Mouse (Mus musculus) testis, postnatal 14 days (tissue): ENCODE results near the gene Opcml.
A peak's percentile ranks its signal among the peaks of the same experiment; 100 is the strongest.

Experiments used
- DNase-seq: peaks from one replicate; pipeline ENCODE4 v3.0.0; 2021; ENCODE audit warnings: low spot score

The Opcml gene

DNA sequence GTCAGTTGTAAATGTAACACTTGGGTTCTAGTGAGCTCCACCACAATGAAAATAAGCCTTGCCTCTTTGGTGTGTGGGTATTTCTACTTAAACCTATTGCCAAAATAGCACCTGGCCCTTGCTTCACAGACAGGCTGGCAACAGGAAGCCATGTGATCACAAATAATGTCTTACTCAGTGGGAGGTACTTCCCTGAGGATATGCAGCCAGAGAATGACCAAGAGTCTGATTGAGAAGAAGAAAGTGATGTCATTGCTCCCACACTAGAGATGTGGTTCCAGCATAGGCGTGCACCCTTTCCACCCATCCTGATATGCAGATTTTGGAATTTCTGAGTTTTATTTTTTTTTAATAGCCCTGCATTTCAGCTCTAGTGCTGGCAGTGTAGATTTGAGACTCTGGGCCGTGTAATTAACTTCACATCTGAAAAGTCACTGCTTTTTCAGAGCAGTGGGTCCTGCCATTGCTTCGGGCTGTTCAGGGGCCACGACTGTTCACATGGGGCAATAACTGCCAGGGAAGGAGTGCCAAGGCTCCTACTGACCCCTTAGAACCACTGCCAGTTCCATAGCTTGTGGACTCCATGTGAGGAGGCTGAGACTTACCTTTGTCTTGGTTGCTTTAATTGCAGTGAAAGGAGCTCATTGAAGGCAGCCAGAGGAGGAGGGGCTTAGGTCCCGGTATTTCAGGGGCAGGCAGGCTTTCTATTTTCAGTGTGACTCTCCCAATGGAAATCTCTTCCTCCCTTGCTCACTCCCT lies 649.0 kb downstream of the Opcml start:
- no peak for DNase-seq

DNA sequence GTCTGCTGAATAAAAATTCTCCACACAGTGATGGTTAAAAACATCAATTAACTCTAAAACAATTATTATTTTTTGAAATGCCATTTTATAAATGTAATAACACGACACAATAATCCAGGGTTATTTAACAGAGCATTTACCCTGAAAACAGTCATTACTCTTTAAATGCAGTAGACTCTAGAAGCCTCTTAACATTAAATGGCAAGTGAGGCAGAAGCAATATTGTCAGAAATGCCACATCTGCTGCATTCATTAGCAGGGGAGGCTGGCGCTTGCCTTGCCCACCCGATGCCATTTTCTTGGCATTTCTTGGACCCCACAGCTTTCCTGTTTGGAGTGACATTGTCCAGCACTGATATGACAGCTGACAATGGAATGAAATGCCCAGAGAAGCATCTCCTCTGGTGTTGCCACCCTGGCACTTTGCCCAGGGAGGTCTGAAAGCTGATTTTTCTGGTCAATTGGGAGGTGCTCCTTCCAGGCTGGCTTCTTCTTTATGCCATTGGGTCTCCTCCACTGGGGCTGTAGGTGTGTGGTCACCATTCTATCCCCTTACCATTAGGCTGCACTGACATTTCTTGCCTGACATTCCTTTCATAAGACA lies 649.7 kb downstream of the Opcml start:
- no peak for DNase-seq

DNA sequence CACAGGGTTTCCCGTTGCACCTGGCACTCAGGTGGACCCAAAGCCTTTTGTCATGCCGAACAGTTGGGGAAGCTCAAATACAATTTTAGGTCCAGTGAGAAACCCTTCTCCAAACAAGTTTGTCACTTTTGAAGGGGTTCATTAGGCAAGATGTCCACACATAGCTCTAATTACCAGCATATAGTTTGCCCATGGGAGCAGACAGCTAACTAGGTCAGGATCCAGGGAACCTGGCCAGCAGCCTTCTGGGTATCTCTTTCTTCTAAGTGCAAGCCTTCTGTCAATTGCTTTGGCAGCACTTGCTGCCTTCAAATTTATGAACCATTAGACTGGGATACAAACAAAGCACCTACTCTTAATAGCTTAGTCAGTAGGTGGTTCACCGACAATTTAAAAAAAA lies 653.9 kb downstream of the Opcml start:
- no peak for DNase-seq

DNA sequence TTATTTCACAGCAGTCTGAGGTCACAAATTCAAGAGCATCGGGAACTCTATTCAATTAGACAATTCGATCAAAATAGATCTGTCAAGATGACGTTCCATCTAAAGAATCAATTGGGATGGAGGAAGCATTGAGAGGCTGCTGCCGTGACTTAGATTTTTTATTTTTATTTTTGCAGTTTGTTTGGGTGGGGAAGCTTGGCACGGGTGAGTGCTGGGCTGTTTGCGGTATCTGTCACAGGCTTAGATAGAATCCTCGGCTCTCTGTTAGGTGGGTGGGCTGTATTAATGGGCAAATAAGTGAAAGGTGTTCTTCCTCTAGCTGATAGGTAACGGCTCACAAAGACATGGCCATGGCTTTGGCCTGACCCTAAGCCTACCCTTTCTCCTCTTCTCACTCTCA lies 654.4 kb downstream of the Opcml start:
- DNase-seq, result no peak

DNA sequence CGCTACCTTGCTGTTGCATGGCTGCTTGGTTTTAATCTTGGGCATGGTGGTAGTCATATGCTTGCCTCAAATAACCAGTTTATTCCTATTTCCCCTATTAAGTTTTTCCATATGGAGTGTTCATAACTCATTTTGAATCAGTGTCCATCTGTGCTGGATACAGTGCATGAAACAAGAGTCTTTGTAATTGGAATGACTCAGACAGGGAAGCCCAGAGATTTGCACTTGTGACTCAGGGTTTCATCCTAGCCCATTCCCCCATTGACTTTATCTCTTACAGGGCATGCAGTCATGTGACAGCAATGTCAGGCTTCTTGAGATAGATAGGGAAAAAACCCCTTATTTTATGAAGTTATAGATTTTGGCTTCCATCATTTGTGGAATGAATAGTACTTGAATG lies 655.3 kb downstream of the Opcml start:
- DNase-seq, result no peak

DNA sequence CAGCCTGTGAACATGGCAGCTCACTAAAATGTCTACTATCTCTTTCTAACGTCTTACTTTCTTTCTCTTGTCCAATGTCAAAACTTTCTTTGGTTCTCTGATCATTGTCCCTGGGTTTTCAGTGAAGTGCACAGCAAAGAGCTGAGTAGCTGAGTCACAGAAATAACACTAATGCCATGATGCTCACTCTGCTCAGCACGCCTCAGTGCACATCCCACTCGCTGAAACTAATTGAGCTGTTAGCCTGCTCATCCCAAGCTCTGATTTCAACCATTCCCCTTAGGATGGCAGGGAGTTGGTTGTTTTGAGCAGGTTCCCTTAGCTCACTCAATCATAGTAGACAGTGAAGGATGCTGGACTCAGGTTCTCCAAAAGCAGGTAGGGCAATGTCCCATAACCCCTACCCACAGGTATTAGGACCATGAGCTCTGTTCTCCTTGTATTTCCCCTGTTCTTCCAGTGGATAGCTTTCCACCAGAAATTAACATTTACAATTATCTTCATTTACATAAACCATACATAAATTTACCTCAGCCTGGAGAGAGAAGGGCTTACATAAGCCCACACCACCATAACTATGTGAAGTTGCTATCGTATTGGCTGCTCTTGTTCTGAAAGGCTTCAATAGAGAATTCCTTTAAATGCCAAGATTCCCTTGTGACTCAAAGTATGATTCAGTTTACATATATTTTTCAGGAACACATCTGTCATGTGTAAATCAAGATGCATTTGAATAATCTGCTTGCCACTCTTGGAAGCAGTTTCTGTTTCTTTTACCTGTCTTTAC lies 655.9 kb downstream of the Opcml start:
- DNase-seq, result no peak

DNA sequence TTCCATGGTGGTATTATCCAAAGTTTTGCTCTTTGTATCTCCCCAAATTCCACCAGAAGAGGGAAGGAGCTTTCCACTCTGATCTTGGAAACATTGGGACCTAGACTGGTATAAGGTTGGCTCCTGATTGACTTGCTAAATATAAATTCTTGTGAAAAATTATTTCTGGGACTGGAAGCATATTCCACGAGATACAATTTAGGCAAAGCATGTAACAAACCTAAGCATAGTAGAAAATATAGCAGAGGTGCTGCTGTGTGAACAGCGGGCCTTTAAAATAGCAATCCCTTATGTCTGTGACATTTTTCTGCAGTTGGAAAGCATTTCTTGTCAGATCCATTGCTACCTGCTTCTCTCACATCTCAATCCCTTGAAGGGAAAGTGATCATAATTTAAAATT lies 661.9 kb downstream of the Opcml start:
- DNase-seq, result no peak

DNA sequence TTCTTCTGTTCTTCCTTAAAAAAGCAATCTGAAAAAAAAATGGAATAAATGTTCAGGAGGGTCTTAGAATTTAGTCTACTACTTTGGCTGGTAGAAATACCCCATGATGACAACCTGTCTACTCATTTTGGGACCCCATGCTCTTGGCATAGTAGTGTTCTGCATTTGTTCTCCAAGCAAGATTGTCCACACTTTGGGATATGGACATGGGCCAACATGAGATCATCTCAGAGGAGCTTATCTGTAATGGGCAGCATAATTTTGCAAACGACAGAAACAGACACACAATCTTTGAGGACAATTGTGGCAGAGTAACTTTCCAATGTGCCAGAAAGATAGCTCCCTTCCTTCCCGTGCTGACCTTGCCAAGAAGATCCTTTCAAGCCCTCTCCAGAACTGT lies 662.5 kb downstream of the Opcml start:
- peak; percentile 5 for DNase-seq

DNA sequence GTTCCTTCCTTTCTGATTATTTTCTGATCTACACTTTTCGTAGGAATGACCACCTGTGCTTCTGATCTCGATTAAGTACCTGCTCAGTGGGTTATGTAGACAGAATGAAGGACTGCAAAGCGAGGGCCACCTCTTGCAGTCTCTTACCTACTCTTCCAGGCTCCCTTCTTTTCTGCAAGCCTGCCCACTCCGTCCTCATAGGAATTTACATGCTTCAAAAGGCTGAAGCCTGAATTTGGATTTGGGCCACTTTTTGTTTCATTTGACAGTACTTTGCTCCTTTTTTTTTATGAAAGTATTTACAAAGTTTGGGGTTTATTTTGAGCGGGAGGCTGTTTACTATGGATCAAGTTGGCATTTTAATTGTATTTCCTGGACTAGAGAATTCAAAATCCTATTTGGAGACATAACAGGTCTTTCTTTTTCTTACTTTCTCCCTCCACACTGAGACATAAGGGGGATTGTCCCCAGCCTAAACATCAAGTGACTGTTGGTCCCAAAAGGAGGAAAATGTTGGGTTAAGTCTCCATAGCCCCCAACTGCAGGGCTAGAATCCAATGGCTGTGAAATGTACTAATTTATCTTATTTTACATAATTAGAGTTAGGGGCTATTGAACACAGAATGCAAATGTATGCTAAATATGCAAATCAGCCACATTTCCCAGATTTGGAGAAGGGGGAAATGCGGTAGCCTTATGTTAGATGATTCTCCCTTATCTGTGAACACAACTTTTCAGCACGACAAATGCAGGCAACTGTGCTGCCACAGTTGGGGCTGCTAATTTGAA lies 667.6 kb downstream of the Opcml start:
- no peak for DNase-seq

DNA sequence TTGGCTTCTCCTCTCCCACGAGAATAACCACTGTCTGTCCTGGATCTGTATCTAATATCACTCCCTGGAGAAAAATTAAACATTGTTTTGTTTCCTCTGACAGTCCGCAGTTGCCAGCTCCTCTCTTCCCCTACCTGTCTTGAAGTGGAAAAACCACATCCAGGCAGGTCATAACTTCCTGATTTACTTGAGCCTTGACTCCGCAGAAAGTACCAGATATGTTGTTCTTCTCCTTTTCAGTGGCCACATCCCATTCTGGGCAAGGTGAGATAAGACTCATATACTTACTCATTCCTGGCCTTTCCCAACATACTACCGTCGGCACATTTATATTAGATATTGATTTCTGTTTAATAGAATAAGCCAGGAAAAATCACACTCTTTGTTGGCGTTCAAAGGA lies 673.0 kb downstream of the Opcml start:
- no peak for DNase-seq

DNA sequence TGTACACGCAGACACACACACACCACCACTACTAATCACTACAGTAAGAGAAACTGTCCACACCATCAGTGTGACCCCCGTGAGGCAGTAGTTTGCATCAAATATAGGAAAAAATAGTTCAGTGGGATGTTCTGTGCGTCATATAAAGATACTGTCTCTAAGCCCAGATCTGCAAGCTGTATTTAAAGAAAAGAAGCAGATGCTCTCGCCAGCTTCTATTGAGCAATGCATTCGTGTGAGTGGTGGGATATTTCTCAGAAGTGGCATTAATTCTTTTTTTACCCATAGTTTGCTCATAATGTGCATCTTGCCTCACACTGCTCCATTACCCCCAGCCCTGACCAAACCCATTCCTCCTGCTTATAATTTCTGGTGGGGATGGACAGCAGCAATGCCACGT lies 678.8 kb downstream of the Opcml start:
- DNase-seq, result no peak

DNA sequence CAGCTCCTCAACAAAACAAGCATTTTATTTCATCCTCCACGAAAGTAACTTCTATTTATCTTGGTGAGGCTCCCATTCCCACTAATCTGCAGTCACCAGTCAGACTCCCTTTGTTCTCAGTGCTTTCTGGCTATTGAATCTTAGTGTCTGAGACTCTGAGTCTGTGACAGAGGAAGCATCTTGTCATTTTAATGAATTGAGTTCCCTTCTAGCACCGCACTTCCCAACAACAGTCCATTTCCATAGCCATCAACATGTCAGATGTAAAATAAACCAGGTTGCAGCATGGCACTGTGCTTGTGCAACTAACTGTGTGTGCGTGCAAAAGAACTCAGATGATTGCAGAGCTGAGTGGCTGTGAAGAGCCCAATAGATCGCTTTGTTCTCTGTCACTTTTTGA lies 680.9 kb downstream of the Opcml start:
- DNase-seq, result no peak

DNA sequence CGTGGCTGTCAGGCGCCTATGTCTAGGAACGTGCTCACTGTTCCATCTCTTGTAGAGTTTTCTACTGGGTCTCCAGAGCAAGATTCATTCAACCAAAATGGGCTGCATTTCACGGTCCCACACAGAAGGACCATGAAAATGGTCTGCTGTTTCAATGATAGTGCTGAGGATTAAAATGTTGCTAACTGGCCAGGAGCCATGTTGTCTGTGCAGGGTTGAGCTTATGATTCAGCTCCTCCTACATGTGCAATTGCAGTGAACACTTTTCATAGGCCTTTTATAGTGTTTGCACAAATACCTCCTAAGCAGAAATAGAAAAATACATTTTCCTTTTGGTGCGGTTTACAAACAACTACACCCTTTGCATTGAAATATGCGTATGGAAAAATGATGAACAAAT lies 684.0 kb downstream of the Opcml start:
- no peak for DNase-seq

DNA sequence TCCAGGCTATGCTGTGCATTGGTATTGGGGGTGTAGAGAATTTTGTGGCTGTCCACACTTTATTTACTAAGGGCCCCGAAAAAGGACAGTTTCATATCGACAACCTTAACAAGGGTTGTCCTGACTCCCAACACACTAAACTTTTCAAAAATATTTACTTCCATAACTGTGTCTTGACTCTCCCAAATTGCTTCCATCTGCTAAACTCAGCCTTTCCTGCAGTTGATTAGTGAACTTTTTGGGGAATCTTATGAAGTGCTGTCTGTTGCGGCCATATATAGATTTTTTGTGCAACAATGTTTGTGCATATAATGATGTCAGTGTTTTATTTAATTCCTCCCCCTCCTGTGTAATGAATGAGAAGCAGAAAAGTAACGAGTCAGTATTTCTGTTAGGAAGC lies 690.7 kb downstream of the Opcml start:
- no peak for DNase-seq

DNA sequence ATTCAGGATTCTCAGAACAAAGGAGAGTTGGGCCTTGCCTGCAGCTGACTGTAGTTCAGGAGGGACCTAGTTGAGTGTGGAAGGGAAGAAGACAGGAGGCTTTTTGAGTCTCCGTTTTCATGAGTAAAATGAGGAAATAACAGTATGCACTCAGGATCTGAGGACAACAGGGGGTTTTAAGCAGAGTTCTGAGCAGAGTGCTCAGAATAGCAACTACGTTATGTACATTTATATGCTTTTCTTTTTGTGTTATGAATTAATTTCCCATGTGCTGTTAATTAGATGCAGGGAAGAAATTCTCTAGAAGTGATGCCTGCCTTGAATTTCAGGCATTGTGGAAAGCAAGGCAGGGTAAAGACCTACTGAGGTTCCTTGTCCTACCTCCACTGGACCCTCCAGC lies 697.9 kb downstream of the Opcml start:
- no peak for DNase-seq

DNA sequence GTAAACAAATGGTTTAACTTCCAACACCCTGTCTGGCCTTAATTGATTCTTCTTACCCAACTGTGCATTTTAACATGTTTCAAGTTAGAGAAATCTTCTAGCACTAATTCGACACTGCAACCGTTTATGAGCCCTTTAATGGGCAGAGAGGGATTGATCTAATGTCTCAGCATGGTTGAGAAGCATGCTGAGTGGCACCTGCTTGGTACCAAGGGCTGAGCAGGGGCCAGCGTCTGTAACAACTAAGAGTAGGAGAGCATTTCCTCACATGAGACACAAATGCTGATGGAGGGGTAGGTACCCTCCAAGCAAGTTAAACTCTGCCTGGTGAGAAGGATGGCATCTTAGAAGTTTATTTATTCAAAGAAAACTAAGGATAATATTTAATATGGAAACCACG lies 699.3 kb downstream of the Opcml start:
- DNase-seq, result no peak

DNA sequence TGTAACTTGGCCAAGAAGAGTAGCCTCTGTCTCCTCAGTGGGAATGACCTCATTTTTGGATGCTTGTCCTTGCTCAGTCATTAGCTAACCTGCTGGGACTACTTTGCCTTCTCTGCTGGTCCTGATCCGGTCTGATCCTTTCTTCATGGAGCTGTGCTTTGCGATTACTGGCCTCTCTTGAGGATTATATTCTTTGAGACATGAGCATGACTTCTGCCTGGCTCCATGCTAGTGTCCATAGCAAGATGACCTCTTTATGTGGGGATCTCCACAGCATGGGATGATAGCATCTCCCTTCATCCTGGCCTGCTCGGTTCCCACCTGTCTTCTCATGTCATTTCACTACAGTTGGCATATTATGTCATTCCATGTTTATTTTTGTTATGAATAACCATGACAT lies 699.8 kb downstream of the Opcml start:
- no peak for DNase-seq

DNA sequence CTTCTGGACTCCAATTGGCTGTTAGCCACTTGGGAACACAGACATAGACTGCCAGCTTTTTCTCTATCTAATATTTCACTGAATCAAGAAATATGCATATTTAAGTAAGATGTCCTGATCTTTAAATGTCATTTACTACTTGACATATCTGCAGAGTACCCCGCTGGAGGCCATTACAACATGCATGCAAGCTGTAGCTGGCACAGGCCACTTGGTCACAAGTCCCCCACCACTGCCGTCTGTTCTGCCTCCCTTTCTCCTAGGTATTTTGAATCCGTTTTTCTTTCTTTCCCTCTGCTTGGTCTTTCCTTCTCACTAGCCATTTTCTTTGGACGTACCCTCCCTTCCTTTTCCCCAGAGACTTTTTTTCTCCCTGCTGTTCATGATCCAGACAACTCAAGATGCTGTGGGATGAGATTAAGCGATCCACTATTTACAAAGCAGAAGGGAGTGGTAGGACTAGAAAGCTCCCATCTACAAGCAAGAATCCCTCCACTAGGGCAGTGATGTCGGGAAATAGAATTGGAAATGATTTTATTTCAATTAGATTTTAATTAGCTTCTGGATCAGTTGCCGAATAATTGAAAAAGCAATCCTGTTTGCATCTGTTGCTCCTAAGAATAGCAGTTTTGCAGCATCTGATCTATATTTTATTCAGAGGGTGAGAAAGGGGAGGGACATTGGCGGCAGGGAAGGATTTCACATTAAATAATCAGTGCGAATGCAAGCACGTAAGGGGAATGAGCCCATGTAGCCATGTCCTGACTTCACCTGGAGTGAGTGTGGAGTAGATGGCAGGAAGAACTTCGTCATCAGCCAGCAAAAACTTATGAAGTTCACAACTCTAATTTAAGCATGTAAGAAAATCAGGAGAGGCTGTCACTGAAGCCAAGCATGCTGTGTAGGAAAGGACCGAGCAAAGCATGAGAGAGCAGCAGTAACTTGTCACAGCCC lies 709.5 kb downstream of the Opcml start:
- DNase-seq, result no peak

DNA sequence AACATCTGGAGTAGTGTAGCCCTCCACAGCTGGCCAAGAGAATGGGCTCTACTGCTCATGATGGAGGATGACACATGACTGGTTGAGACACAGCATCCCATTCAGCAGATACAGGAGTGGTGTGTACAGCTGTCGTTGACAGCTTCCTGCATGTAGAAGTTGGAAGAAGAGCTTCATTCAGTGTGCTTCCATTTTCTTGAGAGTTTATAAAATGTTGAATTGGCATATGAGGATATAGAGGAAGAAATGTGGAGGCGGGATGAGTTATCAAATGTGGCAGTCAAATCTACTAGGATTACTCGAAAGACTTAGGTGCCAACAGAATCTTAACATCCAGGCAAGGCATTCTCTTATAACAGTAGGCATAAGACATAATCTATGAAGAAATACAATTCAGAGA lies 723.3 kb downstream of the Opcml start:
- DNase-seq, result no peak

DNA sequence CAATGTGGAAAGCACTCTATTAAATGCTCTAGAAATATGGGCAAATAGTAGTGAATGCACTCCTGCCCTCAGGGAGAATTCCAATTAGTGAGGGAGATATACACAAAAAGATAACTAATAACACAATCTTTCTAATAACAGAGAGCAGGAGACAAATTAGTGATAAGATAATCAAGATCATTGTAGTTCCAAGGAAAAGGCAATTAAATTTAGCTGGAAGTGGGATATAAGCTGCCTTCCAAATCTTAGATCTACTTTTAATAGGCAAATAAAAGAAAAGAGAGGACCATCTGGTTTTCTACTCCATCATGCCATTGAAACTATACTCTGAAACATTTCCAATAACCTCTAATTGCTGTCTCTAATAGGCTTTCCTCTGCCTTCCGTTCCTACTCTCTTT lies 742.6 kb downstream of the Opcml start:
- DNase-seq, result no peak

DNA sequence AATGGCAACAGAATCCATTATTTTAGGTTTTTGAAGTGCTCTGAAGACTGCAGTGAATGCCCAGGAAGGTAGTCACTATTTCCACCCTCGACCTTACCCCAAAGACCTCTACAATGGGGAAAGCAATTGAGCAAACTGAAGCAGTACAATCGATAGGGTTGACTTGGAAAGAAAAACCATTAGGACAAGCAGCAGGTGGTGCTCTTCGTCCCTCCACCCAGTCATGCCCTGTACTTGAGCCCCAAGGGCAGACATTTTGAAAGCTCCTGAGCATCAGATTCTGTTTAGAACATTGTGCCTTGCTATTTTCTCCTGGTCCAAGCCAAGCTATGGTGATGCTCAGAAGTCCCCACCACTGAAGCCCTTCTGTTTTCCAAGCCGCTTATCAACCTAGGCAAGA lies 744.4 kb downstream of the Opcml start:
- no peak for DNase-seq
